Mouse (Mus musculus) MEL (cell line): ENCODE data around the gene Foxp2.

Experiments used
- CTCF ChIP-seq, 3 experiments: IDR thresholded peaks in 2 of 3; conservative IDR thresholded peaks in 1 of 3; 2 replicates each; pipeline ENCODE4 v1.5.1; 2011 to 2012; ENCODE audit warnings: low read length in 3 of 3, low read depth in 2 of 3, mild to moderate bottlenecking in 2 of 3, improper control_type of control experiment in 1 of 3, inconsistent platforms in 1 of 3, mixed read lengths in 1 of 3, moderate library complexity in 1 of 3; ENCODE audit not compliant: control insufficient read depth in 1 of 3, insufficient read depth in 1 of 3, poor library complexity in 1 of 3, severe bottlenecking in 1 of 3
- GATA1 ChIP-seq: IDR thresholded peaks from 2 replicates; pipeline ENCODE4 v1.6.1; 2011; ENCODE audit warnings: low read depth, low read length, improper control_type of control experiment
- POLR2AphosphoS2 ChIP-seq: IDR thresholded peaks from 2 replicates; pipeline ENCODE4 v1.6.1; 2011; ENCODE audit warnings: low read length, improper control_type of control experiment
- USF1 ChIP-seq: IDR thresholded peaks from 2 replicates; pipeline ENCODE4 v1.6.1; 2014; ENCODE audit warnings: low read depth, mild to moderate bottlenecking, inconsistent platforms, low read length, improper control_type of control experiment, moderate library complexity

GRCm38 (mm10) chr6:14899936-14900578, 1.1 kb upstream of the Foxp2 start:
- no peak for TF ChIP-seq CTCF (IDR thresholded peaks at IDR 0.05 in 2 of 3, conservative IDR thresholded peaks at IDR 0.05 in 1 of 3; ENCODE audit: control insufficient read depth in 1 of 3, insufficient read depth in 1 of 3, low read depth in 2 of 3, low read length in 3 of 3, poor library complexity in 1 of 3, severe bottlenecking in 1 of 3)
- no peak for TF ChIP-seq POLR2AphosphoS2
- no peak for TF ChIP-seq USF1
- TF ChIP-seq GATA1: no peak
